Mouse (Mus musculus) right cerebral cortex, adult 18-20 months (tissue): ENCODE results near the gene Gramd4.

Experiments
- DNase-seq: peaks from one replicate; pipeline ENCODE4 v3.0.0; 2022; ENCODE audit warnings: mixed read lengths

Gene Gramd4

DNA sequence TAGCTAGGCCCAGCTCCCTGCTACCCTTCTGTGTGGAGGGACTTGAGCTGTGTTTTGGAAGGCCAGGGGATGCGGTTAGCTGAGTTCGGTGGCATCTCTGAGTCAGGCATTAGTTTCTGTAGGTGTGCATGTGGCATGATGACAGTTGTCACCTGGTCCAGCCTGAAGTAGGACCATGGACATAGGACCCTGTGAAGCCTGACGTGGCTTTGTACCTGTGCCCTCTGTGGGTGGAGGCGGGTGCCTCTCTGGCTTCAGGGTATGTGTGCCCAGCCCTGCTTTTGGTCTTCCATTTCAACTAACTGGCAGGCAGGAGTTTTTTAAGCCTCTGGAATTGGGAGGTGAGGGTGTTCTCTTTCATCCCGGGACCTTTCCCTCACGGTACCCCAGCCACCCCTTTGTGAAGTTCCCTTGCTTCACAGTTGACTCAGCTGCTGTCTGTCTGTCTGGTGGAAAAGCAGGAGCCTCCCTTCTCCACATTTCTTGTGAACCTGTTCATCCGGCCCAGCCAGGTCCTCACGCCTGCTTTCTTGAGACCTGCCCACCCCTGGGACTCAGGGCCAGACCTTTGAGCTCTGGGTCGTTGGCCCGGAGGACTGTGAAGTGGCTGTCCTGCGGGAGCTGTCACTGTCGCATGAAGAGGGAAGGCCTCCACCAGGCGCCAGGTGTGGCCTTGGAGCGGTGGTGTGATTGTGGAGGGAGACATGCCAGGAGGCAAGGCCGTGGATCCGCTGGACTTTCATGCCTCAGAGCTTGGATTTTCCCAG lies 16.9 kb downstream of the Gramd4 start:
- DNase-seq: no peak

DNA sequence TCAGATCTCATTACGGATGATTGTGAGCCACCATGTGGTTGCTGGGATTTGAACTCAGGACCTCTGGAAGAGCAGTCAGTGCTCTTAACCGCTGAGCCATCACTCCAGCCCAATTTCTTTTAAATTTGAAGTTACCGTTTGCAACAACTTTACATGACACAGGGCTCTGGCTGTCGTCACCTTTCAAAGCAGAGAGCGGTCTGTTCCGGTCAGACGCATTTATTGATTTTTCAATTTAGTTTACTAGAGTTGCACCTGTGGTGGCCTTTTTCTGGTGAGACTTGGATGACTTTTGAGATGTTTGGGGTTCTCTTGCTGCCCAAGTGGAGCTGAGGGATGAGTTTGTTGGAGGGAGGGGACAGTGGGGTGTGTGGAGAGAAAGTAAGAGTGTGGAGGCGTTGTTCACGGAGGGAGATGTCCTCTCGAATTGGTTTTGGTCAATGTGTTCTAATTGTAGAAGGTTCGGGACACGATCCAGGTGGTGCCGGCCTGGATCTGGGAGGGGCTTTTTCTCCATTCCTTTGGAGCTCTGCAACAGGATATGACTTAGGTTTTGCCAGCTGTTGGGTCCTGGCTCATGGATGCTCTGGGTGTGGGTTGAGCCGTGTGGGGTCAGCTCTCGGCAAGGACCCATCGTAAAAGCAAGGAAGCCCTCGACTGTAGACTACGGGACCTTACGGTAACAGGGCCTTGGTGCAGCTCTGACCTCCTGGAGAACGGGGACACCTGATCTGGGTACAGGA lies 18.0 kb downstream of the Gramd4 start:
- no peak for DNase-seq

DNA sequence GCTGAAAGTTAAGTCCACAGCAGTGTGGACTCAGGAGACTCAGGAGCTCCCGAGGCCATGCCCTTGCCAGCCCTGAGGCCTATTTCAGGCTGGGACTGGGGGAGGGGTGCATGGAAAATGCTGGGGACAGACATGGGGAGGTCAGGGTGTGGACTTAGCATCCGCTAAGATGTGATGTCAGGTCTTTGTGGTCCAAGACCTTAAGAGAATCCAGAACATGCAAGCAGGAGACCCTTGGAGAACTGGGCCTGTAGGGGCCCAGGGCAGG lies 18.5 kb downstream of the Gramd4 start:
- DNase-seq: no peak

- DNase-seq: no peak
These were observed 18.9 kb downstream of the Gramd4 start for GRCm38 (mm10) chr15:86076378-86076777.

GRCm38 (mm10) chr15:86077934-86078333 lies 20.4 kb downstream of the Gramd4 start:
- DNase-seq: no peak

- DNase-seq: no peak
These were observed 21.2 kb downstream of the Gramd4 start for GRCm38 (mm10) chr15:86078481-86079216.

GRCm38 (mm10) chr15:86079467-86079866 lies 22.0 kb downstream of the Gramd4 start:
- no peak for DNase-seq

- no peak for DNase-seq
These were observed 22.4 kb downstream of the Gramd4 start for GRCm38 (mm10) chr15:86079876-86080275.

- no peak for DNase-seq
These were observed 22.9 kb downstream of the Gramd4 start for GRCm38 (mm10) chr15:86080408-86080807.

DNA sequence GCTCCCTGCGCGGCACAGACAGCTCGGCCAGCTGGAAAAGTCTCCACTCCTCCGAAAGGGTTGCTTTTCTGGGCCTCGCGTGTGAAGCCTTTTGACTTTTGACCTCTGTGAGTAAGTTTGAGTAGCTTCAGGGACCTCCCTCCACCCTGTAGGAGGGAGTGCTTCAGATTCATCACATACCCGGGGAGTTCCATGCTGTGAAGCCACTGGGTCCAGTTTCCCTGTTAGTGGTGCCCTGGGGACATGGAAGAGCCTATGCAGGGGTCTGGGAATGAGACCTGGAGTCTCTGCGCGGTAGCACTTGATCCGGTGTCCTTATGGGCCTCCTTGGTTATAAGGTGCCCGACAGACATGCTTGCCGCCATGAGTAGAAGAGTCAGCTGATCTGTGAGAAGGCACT lies 24.2 kb downstream of the Gramd4 start:
- no peak for DNase-seq

DNA sequence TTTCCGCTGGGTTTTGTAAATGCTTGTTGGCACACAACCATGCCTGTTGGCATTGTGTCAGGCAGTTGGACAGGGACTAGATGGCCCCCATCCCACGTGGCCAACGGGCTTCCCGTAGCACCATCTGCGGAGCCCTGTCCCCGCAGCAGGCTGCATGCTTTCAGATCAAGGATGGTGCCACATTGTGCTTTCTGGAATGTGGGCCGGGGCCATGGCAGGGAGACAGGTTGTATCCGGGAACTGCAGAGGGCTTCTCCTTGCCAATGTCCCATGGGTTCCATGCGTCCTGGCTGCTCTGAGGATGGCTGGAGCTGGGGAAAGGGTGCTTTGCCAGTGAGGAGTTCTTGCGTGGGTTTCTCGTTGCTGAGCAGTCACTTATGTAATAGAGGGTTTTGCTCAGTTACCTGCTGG lies 25.1 kb downstream of the Gramd4 start:
- peak; percentile 70 for DNase-seq

DNA sequence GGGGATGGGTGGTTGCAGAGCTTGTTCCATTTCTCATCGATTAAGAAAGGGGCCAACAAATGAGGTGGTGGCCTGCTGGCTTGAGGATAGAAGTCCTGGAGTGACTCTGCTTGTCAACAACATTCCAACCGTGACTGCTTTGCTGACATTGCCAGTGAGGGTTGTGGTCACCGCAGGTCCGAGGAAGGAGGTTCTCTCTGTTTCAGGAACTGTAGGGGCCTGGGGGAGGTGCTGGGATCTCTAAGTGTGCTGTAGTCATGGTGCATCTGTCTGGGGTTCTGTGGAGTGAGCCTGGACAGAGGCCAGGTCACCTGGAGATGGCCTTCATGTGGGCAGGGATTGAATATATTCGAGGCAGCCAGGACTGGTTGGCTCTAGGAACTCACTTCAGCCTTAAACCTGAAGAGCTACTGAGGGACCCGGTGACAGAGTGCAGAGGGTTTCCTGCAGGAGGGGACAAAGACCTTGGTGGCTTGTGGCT lies 25.8 kb downstream of the Gramd4 start:
- DNase-seq: no peak

DNA sequence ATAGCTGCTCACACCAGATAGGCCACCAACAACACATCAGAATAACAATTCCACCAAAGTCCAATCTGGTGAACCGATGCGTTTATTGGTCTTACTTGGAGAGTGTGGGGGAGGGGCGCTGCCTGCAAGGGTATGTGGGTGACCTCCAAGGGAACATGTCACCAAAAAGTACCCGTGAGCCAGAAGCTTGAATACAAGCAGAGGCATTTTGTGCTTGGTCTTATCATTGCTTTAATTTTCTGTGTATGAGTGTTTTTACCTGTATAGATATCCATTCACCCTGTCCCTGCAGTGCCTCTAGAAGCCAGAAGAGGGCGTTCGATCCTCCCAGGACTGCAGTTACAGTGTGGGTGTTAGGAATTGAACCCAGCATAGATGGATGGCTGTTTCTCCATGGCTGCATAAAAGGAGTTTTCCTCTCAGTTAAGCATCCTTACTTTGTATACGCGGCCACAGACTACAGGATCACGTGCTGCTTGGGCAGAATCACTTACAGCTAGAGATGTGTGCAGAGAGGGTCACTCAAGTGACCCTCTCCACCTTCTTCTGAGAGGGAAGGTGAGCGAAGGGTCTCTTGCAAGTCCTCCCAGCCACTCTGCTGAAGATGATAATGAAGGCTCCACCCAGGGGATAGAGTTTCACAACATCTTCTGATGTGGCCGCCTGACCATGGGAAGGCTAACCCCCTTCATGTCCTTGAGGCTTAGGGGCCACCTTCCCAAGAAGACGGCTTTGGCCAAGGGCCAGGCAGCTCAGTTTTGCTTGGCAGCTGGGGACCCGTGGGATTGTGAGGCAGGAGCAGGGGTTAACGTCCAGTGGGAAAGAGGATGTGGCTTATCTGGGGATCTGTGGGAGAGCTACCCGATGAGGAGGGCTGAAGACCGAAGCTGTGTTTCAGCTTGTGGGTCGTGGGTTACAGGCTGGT lies 28.1 kb downstream of the Gramd4 start:
- no peak for DNase-seq

GRCm38 (mm10) chr15:86086291-86086706 lies 28.8 kb downstream of the Gramd4 start:
- peak; percentile 72 for DNase-seq

DNA sequence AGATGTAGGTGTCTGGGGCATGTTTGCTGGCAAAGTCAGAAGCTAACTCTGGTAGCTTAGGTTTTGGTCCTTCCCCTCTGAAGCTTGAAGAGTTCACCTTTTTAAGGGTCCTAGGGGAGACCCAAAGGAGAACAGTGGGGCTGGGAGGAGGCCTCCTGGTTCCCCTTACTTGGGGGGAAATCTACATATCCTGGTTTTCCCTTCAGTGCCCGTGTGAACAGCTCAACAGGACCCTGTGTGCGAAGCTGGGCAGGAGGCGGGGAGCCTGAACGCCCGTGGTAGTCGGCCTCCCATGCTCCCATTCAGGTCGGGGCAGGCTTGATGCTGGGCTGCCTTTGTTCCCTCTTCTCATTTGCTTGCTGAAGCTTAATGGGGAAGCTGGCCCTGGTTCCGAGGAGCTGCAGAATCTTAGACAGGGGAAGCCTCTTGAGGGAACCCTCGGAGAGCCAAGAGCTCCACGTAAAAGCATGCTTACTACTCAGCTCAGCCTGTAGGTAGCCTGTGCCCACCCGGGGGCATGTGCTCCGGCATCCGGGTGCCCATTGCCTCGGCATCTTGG lies 30.2 kb downstream of the Gramd4 start:
- no peak for DNase-seq

- DNase-seq: no peak
These were observed 30.8 kb downstream of the Gramd4 start for GRCm38 (mm10) chr15:86088266-86088790.

DNA sequence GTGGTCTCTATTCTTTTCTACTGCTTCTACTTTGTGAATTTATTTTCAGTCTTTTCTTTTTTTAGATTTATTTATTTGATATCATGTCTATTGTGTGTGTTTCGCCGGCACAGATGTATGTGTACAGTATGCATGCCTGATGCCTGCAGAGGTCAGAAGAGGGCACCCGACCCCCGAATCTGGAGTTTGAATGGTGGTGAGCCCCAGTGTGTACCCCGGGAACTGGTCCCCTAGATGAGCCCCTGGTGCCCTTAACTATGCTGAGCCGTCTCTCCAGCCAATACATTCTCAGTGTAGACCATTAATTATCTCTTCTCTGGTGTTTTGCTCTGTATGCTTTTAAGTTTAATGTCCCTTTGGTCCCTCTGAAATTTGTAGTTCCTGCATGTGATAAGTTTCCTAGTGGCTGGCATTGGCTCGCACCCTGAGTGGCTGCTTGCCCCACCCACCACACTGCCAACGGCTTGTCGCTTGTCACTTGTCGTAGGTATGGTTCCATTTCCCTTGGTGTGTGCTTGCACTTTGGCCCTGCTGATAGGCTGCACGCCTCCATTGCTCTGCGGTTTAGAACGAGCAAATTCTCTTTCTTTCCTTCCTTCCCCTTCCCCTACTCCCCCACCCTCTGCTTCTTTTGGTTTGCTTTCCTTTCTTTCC lies 31.7 kb downstream of the Gramd4 start:
- no peak for DNase-seq

GRCm38 (mm10) chr15:86089991-86090529 lies 32.6 kb downstream of the Gramd4 start:
- DNase-seq: no peak

DNA sequence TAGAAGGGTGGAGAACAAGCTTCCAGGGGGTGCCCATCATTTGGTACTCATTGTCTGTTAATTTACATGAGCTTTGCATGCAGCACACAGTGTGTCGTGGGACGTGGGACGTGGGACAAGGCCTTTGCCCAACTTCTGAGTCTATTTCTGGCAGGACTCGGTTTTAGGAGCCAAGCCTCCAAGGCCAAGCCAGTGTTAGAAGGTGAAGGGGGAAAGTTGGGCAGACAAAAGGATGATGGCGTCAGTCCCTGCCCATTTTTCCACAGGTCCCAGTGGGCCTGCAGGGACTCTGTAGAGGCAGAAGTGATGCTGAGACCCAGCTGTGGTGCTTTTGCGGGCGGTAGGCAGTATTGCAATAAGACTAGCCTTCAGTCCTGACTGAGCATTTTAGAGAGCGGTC lies 33.1 kb downstream of the Gramd4 start:
- DNase-seq: no peak

GRCm38 (mm10) chr15:86091201-86091997 lies 33.9 kb downstream of the Gramd4 start:
- DNase-seq: no peak
